Mouse (Mus musculus): ENCODE results near the gene Rhbdf2. TPM values are rescaled to one million over a fixed set of nuclear protein-coding genes. Genes with fewer than 3 reads are reported as not detected.

The Rhbdf2 gene
- total and polyA plus RNA-seq, 2 experiments from 2014 or later, result 1.0 to 3.4 TPM

DNA sequence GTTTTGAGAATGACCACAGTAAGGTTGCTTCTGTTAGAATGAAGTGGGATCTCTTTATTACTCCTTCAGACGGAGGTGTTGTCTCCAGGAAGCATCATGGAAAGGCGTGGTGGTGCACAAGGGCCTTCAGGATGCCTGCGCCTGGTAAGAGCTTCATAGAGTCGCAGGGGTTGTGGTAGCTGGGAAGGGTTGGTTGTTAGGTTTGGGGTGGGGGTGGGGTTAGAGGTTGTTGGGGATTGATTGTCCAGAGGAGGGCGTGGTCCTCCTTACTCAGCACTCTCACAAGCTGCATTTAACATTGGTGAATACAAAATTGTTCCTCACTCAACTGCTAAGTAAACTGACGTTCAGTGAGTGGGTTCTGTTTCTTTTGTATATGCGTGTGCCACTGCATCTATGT, 45.8 kb upstream of the Rhbdf2 start:
- Histone ChIP-seq H3K4me2 (ENCODE audit: low read depth, low read length, poor library complexity, severe bottlenecking) (peak overlapping the region; percentile 87), H3K36me3 (ENCODE audit: insufficient read depth, low read length) (peaks cover 31% of the 10 kb centered on the region), H3K9me3 (ENCODE audit: low read length) (no peaks in the 10 kb centered on the region), H3K27ac (ENCODE audit: low read depth, low read length) (no peak overlapping the region), H3K4me1 (ENCODE audit: insufficient read depth, low read length) (peaks cover 5% of the 10 kb centered on the region; the same call in 1 of the 2 replicates), H3K27me3 (ENCODE audit: insufficient read depth, low read length) (no peaks in the 10 kb centered on the region), H3K4me3 (ENCODE audit: low read depth, low read length) (peak overlapping the region; percentile 73), H3K9ac (replicated peaks; ENCODE audit: low read length, poor library complexity, severe bottlenecking) (peak overlapping the region; percentile 79)
- no peak for DNase-seq (ENCODE audit: low spot score)
- no peak for ATAC-seq (ENCODE audit: low FRiP score)
- WGBS, result 19% methylated on average over 7 of the region's 7 CpGs
- TF ChIP-seq CTCF (IDR thresholded peaks at IDR 0.05), result no peak

DNA sequence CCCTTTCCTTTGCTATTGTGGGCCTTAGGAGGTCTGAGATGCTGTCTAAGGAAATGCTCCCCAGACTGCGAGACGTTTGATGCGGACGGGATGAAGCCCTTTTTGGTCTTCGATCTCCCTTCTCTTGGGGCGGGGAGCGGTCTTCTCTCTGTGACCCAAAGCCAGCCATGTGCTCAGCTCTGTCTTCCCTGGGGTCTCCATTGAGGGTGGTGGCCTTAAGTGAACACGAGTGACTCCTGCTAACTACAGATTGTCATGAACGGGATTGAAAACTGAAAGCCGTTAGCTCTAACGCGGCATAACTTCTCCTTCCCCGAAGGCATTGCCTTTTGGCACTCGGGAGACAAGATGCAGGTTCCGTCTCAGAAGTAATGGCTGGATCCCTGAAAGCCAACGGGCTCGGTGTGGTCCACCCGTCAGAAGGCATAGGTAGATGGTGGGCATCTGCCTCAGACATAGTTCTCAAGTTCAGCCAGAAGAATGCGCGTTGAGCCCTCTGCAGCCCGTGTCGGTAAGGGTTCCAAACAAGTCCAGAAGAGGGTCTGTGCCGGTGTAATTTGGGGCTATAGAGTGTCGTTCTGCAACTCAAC, 45.1 kb upstream of the Rhbdf2 start:
- peak overlapping the region; percentile 79 for H3K9ac ChIP-seq (replicated peaks; ENCODE audit: low read length, poor library complexity, severe bottlenecking)
- H3K4me1 ChIP-seq (ENCODE audit: insufficient read depth, low read length), result peaks cover 5% of the 10 kb centered on the region; the same call in 1 of the 2 replicates
- H3K36me3 ChIP-seq (ENCODE audit: insufficient read depth, low read length), result peaks cover 25% of the 10 kb centered on the region
- H3K9me3 ChIP-seq (ENCODE audit: low read length), result no peaks in the 10 kb centered on the region
- peak overlapping the region; percentile 73 for H3K4me3 ChIP-seq (ENCODE audit: low read depth, low read length)
- no peaks in the 10 kb centered on the region for H3K27me3 ChIP-seq (ENCODE audit: insufficient read depth, low read length)
- no peak for ATAC-seq (ENCODE audit: low FRiP score)
- WGBS, result 1% methylated on average over 24 of the region's 24 CpGs
- H3K4me2 ChIP-seq (ENCODE audit: low read depth, low read length, poor library complexity, severe bottlenecking), result peak overlapping the region; percentile 87
- TF ChIP-seq CTCF (IDR thresholded peaks at IDR 0.05), result no peak
- DNase-seq (ENCODE audit: low spot score), result no peak
- H3K27ac ChIP-seq (ENCODE audit: low read depth, low read length), result peak overlapping the region; percentile 77

DNA sequence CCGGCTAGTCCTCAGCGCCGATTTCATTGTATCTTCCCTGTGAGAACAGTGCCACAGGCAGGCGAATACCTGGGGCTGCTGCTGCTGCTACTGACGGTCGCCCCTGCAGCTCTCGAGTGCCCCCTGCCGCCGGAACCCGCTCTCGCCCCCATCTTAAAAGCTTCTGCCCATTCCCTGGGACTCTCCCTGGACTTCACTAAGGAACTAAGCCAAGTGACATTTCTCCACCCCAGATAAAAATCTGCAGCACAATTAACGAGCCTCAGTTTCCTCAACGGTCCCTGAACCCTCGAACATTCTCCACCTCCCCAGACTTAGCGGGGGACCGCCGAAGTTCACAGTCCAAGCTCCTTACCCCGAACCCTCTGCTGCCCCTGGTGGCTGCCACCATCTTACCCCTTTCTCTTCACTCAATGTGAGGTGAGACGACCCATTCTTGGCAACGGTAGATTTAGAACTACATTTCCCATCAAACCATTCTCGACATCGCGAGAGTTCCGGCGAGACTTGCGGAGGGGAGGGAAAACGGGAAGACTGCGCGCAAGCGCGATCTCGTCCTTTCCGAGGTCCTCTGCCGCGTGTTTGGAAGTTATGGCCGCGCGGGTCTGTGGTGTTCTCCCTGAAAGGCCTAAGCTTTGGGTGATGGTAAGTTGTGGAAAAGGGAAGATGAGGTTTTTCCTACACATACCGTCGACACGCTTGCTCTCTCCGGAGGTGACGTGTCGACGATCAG, 44.5 kb upstream of the Rhbdf2 start:
- H3K27me3 ChIP-seq (ENCODE audit: insufficient read depth, low read length), result no peaks in the 10 kb centered on the region
- ATAC-seq (ENCODE audit: low FRiP score), result peak; percentile 90
- DNase-seq (ENCODE audit: low spot score), result peak; percentile 96
- TF ChIP-seq CTCF (IDR thresholded peaks at IDR 0.05), result peak; percentile 80
- WGBS, result under 1% methylated on average over 45 of the region's 45 CpGs
- peak overlapping the region; percentile 87 for H3K4me2 ChIP-seq (ENCODE audit: low read depth, low read length, poor library complexity, severe bottlenecking)
- peak overlapping the region; percentile 73 for H3K4me3 ChIP-seq (ENCODE audit: low read depth, low read length)
- H3K9ac ChIP-seq (replicated peaks; ENCODE audit: low read length, poor library complexity, severe bottlenecking), result peak overlapping the region; percentile 79
- peaks cover 5% of the 10 kb centered on the region; the same call in 1 of the 2 replicates for H3K4me1 ChIP-seq (ENCODE audit: insufficient read depth, low read length)
- H3K9me3 ChIP-seq (ENCODE audit: low read length), result no peaks in the 10 kb centered on the region
- peaks cover 19% of the 10 kb centered on the region for H3K36me3 ChIP-seq (ENCODE audit: insufficient read depth, low read length)
- peak overlapping the region; percentile 77 for H3K27ac ChIP-seq (ENCODE audit: low read depth, low read length)

DNA sequence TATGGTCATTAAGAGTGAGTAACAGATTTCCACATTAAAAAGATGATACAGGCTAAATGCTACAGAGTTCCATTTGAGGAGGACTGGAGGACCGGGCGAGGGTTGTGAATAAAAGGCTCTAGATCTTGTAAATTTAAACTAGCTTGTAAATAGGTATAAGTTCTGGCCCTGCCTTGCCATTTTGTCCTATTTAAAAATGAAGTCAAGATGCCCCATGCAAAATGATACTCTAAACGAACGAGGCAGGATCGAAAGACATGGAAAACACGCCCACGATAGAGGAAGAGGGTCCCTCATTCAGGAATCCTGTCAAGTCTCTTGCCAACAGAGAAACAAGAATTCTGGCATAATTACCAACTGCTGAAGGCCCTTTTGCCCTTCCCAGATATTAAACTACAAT, 43.6 kb upstream of the Rhbdf2 start:
- Histone ChIP-seq H3K9ac (replicated peaks; ENCODE audit: low read length, poor library complexity, severe bottlenecking) (peak overlapping the region; percentile 42; the same call in 1 of the 2 replicates), H3K4me2 (ENCODE audit: low read depth, low read length, poor library complexity, severe bottlenecking) (peak overlapping the region; percentile 87), H3K36me3 (ENCODE audit: insufficient read depth, low read length) (peaks cover 10% of the 10 kb centered on the region; the same call in 1 of the 2 replicates), H3K4me3 (ENCODE audit: low read depth, low read length) (peak overlapping the region; percentile 73), H3K4me1 (ENCODE audit: insufficient read depth, low read length) (peaks cover 5% of the 10 kb centered on the region; the same call in 1 of the 2 replicates), H3K27me3 (ENCODE audit: insufficient read depth, low read length) (no peaks in the 10 kb centered on the region), H3K27ac (ENCODE audit: low read depth, low read length) (peak overlapping the region; percentile 51; the same call in 1 of the 2 replicates), H3K9me3 (ENCODE audit: low read length) (no peaks in the 10 kb centered on the region)
- ATAC-seq (ENCODE audit: low FRiP score), result no peak
- WGBS, result 85% methylated on average over 7 of the region's 7 CpGs
- no peak for TF ChIP-seq CTCF (IDR thresholded peaks at IDR 0.05)
- DNase-seq (ENCODE audit: low spot score), result no peak

DNA sequence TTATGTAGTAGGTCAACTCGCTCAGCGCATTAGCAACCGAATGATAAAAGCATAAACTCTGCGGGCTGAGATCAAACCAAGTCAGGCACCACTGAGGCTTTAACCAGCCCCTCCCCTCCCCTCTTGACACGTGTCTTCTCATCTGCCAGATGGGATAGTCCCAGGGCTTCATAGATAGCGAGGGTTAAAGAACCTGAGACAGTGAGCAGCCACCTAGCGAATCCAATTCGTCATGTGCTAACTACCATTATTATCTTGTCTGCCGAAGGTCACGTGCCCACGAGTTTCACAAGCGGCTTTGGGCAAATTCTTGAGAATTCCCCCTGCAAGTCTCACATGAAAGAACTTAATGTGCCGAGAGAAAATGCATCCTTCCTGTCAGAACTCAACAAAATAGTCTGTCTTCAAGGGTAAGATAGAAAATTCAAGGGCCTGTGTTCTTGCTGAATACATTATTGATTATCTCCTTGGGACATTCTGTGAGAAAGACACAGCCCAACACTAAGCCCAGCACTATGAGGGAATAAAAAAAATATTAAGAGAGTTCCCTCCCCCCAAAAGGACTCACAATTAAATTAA, 43.1 kb upstream of the Rhbdf2 start:
- ATAC-seq (ENCODE audit: low FRiP score) (no peak), DNase-seq (ENCODE audit: low spot score) (no peak)
- Histone ChIP-seq H3K27me3 (ENCODE audit: insufficient read depth, low read length) (no peaks in the 10 kb centered on the region), H3K9ac (replicated peaks; ENCODE audit: low read length, poor library complexity, severe bottlenecking) (no peak overlapping the region), H3K4me1 (ENCODE audit: insufficient read depth, low read length) (peaks cover 5% of the 10 kb centered on the region; the same call in 1 of the 2 replicates), H3K27ac (ENCODE audit: low read depth, low read length) (no peak overlapping the region), H3K36me3 (ENCODE audit: insufficient read depth, low read length) (peaks cover 5% of the 10 kb centered on the region; the same call in 1 of the 2 replicates), H3K4me2 (ENCODE audit: low read depth, low read length, poor library complexity, severe bottlenecking) (no peak overlapping the region; the same call in 1 of the 2 replicates), H3K9me3 (ENCODE audit: low read length) (no peaks in the 10 kb centered on the region), H3K4me3 (ENCODE audit: low read depth, low read length) (no peak overlapping the region)
- WGBS, result 50% methylated on average over 13 of the region's 13 CpGs
- TF ChIP-seq CTCF (IDR thresholded peaks at IDR 0.05), result 0 out of 2 replicates have a peak, but pooled peaks have one; percentile 2

Data from midbrain, postnatal 0 days (tissue).